Mouse (Mus musculus) heart, postnatal 25 days (tissue): ENCODE results near the gene Fam160a2. TPM values are rescaled to one million over a fixed set of nuclear protein-coding genes. Genes with fewer than 3 reads are reported as not detected.

ENCODE experiments used
- total RNA-seq, 2 experiments: library from RNA; stranded (reverse); gene quantifications; 2 replicates each; pipeline ENCODE4 v1.2.3; 2021

The Fam160a2 gene
- total RNA-seq, 2 experiments from 2014 or later: 18.7 to 19.5 TPM

Other genes with a start within 250 kb of the Fam160a2 start
- not detected for gene Olfr684, start 236.4 kb downstream of the Fam160a2 start, total RNA-seq
- gene Olfr685, start 214.0 kb downstream of the Fam160a2 start, total RNA-seq: not detected
- not detected for gene Olfr686, start 192.6 kb downstream of the Fam160a2 start, total RNA-seq
- gene Olfr688, start 112.0 kb downstream of the Fam160a2 start, total RNA-seq: not detected
- gene Olfr689, start 88.9 kb downstream of the Fam160a2 start, total RNA-seq: not detected
- gene Olfr690, start 66.0 kb downstream of the Fam160a2 start, total RNA-seq: not detected
- gene Olfr691, start 57.8 kb downstream of the Fam160a2 start, total RNA-seq: not detected
- gene Olfr692, start 31.8 kb downstream of the Fam160a2 start, total RNA-seq: not detected
- not detected for gene Gm5901, start 25.0 kb downstream of the Fam160a2 start, total RNA-seq
- gene Cnga4, start 4.5 kb upstream of the Fam160a2 start, total RNA-seq: not detected
- gene Cckbr, start 25.7 kb upstream of the Fam160a2 start, total RNA-seq: not detected
- 10 to 100 TPM; 22.8 to 26.4 TPM for gene Cavin3, start 82.2 kb upstream of the Fam160a2 start, total RNA-seq
- 100 to 1,000 TPM; 155 to 156 TPM for gene Smpd1, start 154.3 kb upstream of the Fam160a2 start, total RNA-seq
- 100 to 1,000 TPM in 1 of 2 experiments, 10 to 100 TPM in 1; 99.0 to 102 TPM for gene Apbb1, start 181.6 kb upstream of the Fam160a2 start, total RNA-seq
- not detected for gene Hpx, start 200.1 kb upstream of the Fam160a2 start, total RNA-seq
- gene Trim3, start 233.5 kb upstream of the Fam160a2 start, total RNA-seq: 10 to 100 TPM; 22.8 to 24.3 TPM
- gene Timm10b, start 240.0 kb upstream of the Fam160a2 start, total RNA-seq: 10 to 100 TPM; 80.9 to 90.1 TPM
- gene Arfip2, start 240.4 kb upstream of the Fam160a2 start, total RNA-seq: 10 to 100 TPM; 16.4 to 17.1 TPM
- 1 to 10 TPM; 3.3 to 4.0 TPM for gene Gm45799, start 240.5 kb upstream of the Fam160a2 start, total RNA-seq